Mouse (Mus musculus) testis, adult 2 months (tissue): ENCODE measurements at regions not wholly inside any gene's neighbourhood (a gene's known extent, or its start where the extent isn't known, plus 50 kb on each side); places are given as distances from the start of the nearest gene placed in this dataset.

ENCODE experiments used
- CTCF ChIP-seq: fragments of 200-500 bp; IDR thresholded peaks from 2 replicates; pipeline ENCODE4 v1.5.1; 2012; ENCODE audit warnings: low read depth, mild to moderate bottlenecking, inconsistent platforms, low read length, moderate library complexity; ENCODE audit not compliant: control insufficient read depth, insufficient read depth, insufficient replicate concordance
- POLR2A ChIP-seq: fragments of 200-500 bp; IDR thresholded peaks from 2 replicates; pipeline ENCODE4 v1.6.1; 2012; ENCODE audit warnings: low read depth, mild to moderate bottlenecking, inconsistent platforms, low read length, moderate library complexity; ENCODE audit not compliant: control insufficient read depth

DNA sequence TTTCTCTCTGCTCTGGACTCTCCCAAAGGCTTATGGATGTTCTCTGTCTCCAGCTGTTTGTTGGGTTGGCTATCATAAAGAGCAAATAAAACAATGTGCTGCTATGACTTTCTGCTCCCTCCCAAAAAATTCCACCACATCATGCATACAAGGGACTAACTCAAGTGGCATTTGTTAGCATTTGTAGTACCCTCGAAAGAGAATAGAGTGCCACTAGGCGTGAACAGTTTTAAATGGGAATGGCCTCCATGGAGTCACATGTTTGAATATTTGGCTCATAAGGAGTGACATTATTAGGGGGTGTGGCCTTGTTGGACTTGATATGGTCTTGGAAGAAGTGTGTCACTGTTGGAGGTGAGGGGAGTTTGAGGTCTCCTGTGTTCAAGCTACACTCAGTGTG is 86.5 kb upstream of the Serbp1 start:
- TF ChIP-seq CTCF = no peak
- TF ChIP-seq POLR2A = no peak
